Mouse (Mus musculus): ENCODE data around the gene Wdr43. TPM values are rescaled to one million over a fixed set of nuclear protein-coding genes. Genes with fewer than 3 reads are reported as not detected.

Gene Wdr43
- total RNA-seq (2012; rRNA removed), result 157 and 189 TPM in 2 replicates
- total RNA-seq (2014; rRNA removed), result 252 and 309 TPM in 2 replicates
- 355 and 422 TPM in 2 replicates for polyA plus RNA-seq (2012; ENCODE audit: insufficient read length, low read depth)

DNA sequence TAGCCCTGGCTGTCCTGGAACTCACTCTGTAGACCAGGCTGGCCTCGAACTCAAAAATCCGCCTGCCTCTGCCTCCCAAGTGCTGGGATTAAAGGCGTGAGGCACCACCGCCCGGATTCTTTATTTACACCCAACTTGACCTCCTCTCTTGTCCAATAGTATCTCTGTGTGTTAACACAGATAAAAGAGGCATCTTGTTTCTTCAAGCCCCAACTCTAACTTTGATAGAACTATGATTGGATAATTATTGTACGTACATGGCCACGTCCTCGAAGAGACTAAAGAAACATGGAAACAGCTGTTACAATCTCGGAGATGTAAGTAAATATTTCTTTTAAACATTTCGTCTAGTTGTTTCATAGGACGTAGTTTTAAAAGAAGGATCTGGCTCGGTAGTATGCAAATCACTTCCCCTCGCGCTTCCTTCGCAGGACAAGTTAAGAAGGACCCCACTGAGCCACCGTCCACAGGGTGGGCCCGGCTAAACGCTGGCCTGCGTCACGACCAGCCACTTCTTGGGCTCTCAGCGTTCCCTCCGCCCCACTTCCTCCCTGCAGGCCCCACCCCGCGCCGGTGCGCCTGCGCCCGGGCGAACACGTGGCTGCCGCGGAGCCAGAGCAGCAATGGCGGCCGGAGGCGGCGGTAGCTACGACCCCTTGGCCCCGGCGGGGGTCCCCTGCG is at the start of gene Wdr43:
Gene Wdr43 (plus strand): TSS at position 258 of the 681 bp plus-strand sequence.
- Histone ChIP-seq H3K4me2 (ENCODE audit: insufficient read depth, low read depth, poor library complexity, severe bottlenecking) (peak within 1 kb of the TSS; percentile 68), H3K79me2 (replicated peaks; ENCODE audit: control insufficient read depth, extremely low read depth, insufficient read depth, poor library complexity, severe bottlenecking) (peaks cover 46% of the 10 kb centered on the region), H3K4me3 (replicated peaks in 1 of 3; ENCODE audit: low read depth in 2 of 3, low read length in 2 of 3, poor library complexity in 1 of 3) (peak within 1 kb of the TSS; percentile 87 to 100 (median 97)), H3K27me3 (replicated peaks) (no peaks in the 10 kb centered on the region), H3K9ac (ENCODE audit: insufficient read depth, low read depth) (peak within 1 kb of the TSS; percentile 75), H3K4me1 (ENCODE audit: control insufficient read depth in 1 of 2, insufficient read depth in 2 of 2) (peaks cover 2 to 22% of the 10 kb centered on the region in 2 experiments; a peak in 3 of 4 replicates), H3K9me3 (replicated peaks; ENCODE audit: low read length) (no peaks in the 10 kb centered on the region), H3K36me3 (replicated peaks in 1 of 2; ENCODE audit: control insufficient read depth in 1 of 2, insufficient read depth in 1 of 2, low read length in 1 of 2) (peaks cover 8 to 22% of the 10 kb centered on the region in 2 experiments), H3K27ac (ENCODE audit: insufficient read depth, low read depth) (peak within 1 kb of the TSS; percentile 18)
- TF ChIP-seq ZKSCAN1 (IDR thresholded peaks at IDR 0.05; ENCODE audit: borderline replicate concordance, low read depth, low read length) (no peak), POLR2A (IDR thresholded peaks at IDR 0.05; ENCODE audit: low read depth, low read length) (peak; percentile 91), IRF4 (IDR thresholded peaks at IDR 0.05; ENCODE audit: low read depth, low read length) (peak; percentile 57; the same call in 1 of the 2 replicates), RAD21 (IDR thresholded peaks at IDR 0.05; ENCODE audit: low read depth, low read length) (no peak), UBTF (IDR thresholded peaks at IDR 0.05; ENCODE audit: low read depth, low read length) (no peak), ZMIZ1 (IDR thresholded peaks at IDR 0.05; ENCODE audit: low read depth, low read length) (peak; percentile 84), RCOR1 (conservative IDR thresholded peaks at IDR 0.05; ENCODE audit: low read depth, low read length) (0 out of 2 replicates have a peak, but pooled peaks have one; percentile 54), CTCF (conservative IDR thresholded peaks at IDR 0.05 in 1 of 2, IDR thresholded peaks at IDR 0.05 in 1 of 2; ENCODE audit: low read depth in 2 of 2, low read length in 2 of 2) (no peak), SMC3 (IDR thresholded peaks at IDR 0.05; ENCODE audit: low read depth, low read length) (no peak), JUND (conservative IDR thresholded peaks at IDR 0.05; ENCODE audit: low read depth, low read length) (no peak; the same call in 1 of the 2 replicates), CHD1 (IDR thresholded peaks at IDR 0.05; ENCODE audit: low read depth, low read length) (no peak), NELFE (IDR thresholded peaks at IDR 0.05; ENCODE audit: low read depth, low read length) (peak; percentile 89), ZC3H11A (IDR thresholded peaks at IDR 0.05; ENCODE audit: low read depth, low read length) (no peak), SIN3A (IDR thresholded peaks at IDR 0.05; ENCODE audit: low read length) (peak; percentile 96), MAFK (IDR thresholded peaks at IDR 0.05; ENCODE audit: insufficient replicate concordance, low read length) (no peak), MAX (IDR thresholded peaks at IDR 0.05; ENCODE audit: low read length) (peak; percentile 99), PAX5 (IDR thresholded peaks at IDR 0.05; ENCODE audit: low read length) (no peak), HCFC1 (IDR thresholded peaks at IDR 0.05; ENCODE audit: low read depth, low read length) (peak; percentile 86), ELF1 (IDR thresholded peaks at IDR 0.05; ENCODE audit: low read depth, low read length) (peak; percentile 96), JUN (IDR thresholded peaks at IDR 0.05; ENCODE audit: insufficient read depth, low read depth, low read length) (0 out of 2 replicates have a peak, but pooled peaks have one; percentile 6), POLR2AphosphoS2 (IDR thresholded peaks at IDR 0.05; ENCODE audit: low read depth, low read length) (peak; percentile 83; the same call in 1 of the 2 replicates), USF1 (IDR thresholded peaks at IDR 0.05; ENCODE audit: low read depth, low read length) (peak; percentile 86), KAT2A (IDR thresholded peaks at IDR 0.05; ENCODE audit: insufficient replicate concordance, low read length) (peak; percentile 85; the same call in 1 of the 2 replicates), MAZ (IDR thresholded peaks at IDR 0.05; ENCODE audit: low read depth, low read length) (no peak), ETS1 (conservative IDR thresholded peaks at IDR 0.05; ENCODE audit: low read depth, low read length) (peak; percentile 45; the same call in 1 of the 2 replicates), EP300 (IDR thresholded peaks at IDR 0.05; ENCODE audit: low read length) (no peak), MYC (IDR thresholded peaks at IDR 0.05; ENCODE audit: low read depth, low read length) (peak; percentile 99), USF2 (conservative IDR thresholded peaks at IDR 0.05; ENCODE audit: low read depth, low read length) (peak; percentile 34), CHD2 (IDR thresholded peaks at IDR 0.05; ENCODE audit: low read length) (0 out of 2 replicates have a peak, but pooled peaks have one; percentile 47), MXI1 (IDR thresholded peaks at IDR 0.05; ENCODE audit: low read depth, low read length) (peak; percentile 99), BHLHE40 (IDR thresholded peaks at IDR 0.05; ENCODE audit: low read depth, low read length) (peak; percentile 29; the same call in 1 of the 2 replicates), MEF2A (IDR thresholded peaks at IDR 0.05; ENCODE audit: borderline replicate concordance, low read depth, low read length) (peak; percentile 72), NRF1 (IDR thresholded peaks at IDR 0.05; ENCODE audit: low read depth, low read length) (peak; percentile 97), TCF12 (IDR thresholded peaks at IDR 0.05; ENCODE audit: low read depth, low read length) (peak; percentile 95), E2F4 (IDR thresholded peaks at IDR 0.05; ENCODE audit: insufficient replicate concordance, low read depth, low read length) (no peak), ZNF384 (IDR thresholded peaks at IDR 0.05; ENCODE audit: low read depth, low read length) (no peak), GABPA (IDR thresholded peaks at IDR 0.05; ENCODE audit: insufficient replicate concordance, low read depth, low read length) (no peak), TBP (conservative IDR thresholded peaks at IDR 0.05; ENCODE audit: low read depth, low read length) (peak; percentile 83)
- in situ Hi-C loops (cut with MboI; ENCODE audit: low pct_ligation_motif_present, low pct_unique_long_range_greater_than_20kb, low sequenced_read_pairs), result no loop called here
- DNase-seq (ENCODE audit: extremely low read depth), result peak; percentile 96
- dilution Hi-C loops (cut with MboI; ENCODE audit: extremely low pct_ligation_motif_present, extremely low pct_unique_long_range_greater_than_20kb, low sequenced_read_pairs), result no loop called here
